Mouse (Mus musculus) forebrain, embryonic 10.5 days (tissue): ENCODE measurements at regions not wholly inside any gene's neighbourhood (a gene's known extent, or its start where the extent isn't known, plus 50 kb on each side); places are given as distances from the start of the nearest gene placed in this dataset.
A peak's percentile ranks its signal among the peaks of the same experiment; 100 is the strongest.

Source experiments
- DNase-seq: peaks from one replicate; pipeline ENCODE4 v3.0.0-alpha.2; 2017; ENCODE audit warnings: low spot score; ENCODE audit errors: extremely low spot score
- H3K27ac ChIP-seq: fragments of 300-500 bp; sonication (generic); 2 replicates; pipeline ENCODE4 v1.5.1; 2016; ENCODE audit warnings: mild to moderate bottlenecking
- H3K27me3 ChIP-seq: fragments of 300-500 bp; sonication (generic); 2 replicates; pipeline ENCODE4 v1.6.1; 2016; ENCODE audit warnings: mild to moderate bottlenecking; ENCODE audit not compliant: poor library complexity, severe bottlenecking
- H3K36me3 ChIP-seq: fragments of 300-500 bp; sonication (generic); replicated peaks from 2 replicates; pipeline ENCODE4 v1.6.1; 2016; ENCODE audit warnings: mild to moderate bottlenecking, moderate library complexity
- H3K4me1 ChIP-seq: fragments of 300-500 bp; sonication (generic); 2 replicates; pipeline ENCODE4 v1.6.1; 2016
- H3K4me3 ChIP-seq: fragments of 300-500 bp; sonication (generic); 2 replicates; pipeline ENCODE4 v1.5.1; 2016; ENCODE audit warnings: mild to moderate bottlenecking, moderate library complexity
- H3K9me3 ChIP-seq: fragments of 300-500 bp; sonication (generic); 2 replicates; pipeline ENCODE4 v1.6.1; 2016; ENCODE audit warnings: mild to moderate bottlenecking, moderate library complexity
- WGBS: fragments of 180-500 bp; shearing (Covaris S2); methylation state at CpG from one replicate; pipeline ENCODE4 v1.1.7; 2016; 5-methylcytosine and 5-hydroxymethylcytosine counted together

DNA sequence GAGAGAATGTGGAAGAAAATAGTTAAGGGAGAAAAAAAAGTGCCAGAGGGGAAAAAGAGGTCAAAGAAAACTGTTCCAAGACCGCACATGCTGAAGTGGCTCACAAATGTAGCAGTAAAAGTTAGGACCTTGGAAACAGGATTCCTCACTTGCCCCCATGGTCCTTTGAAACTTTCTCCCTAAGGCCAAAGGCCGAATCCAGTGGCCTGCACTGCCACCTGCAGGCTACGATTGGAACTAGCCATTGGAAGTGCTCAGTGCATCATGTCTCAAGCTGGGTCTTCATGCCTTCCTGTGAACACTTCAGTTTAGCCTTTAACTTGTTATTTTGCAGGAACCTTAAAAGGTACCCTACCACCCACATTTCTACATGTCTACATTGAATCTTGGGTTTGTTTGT, 56.3 kb upstream of the Mctp2 start:
- no peak overlapping the region for H3K27ac ChIP-seq
- no peaks in the 10 kb centered on the region for H3K36me3 ChIP-seq
- DNase-seq: peak; percentile 60
- no peak overlapping the region for H3K4me3 ChIP-seq
- no peaks in the 10 kb centered on the region for H3K27me3 ChIP-seq
- H3K4me1 ChIP-seq: peaks cover 8% of the 10 kb centered on the region
- no peaks in the 10 kb centered on the region for H3K9me3 ChIP-seq
- WGBS: 20% methylated on average over 3 of the region's 3 CpGs

DNA sequence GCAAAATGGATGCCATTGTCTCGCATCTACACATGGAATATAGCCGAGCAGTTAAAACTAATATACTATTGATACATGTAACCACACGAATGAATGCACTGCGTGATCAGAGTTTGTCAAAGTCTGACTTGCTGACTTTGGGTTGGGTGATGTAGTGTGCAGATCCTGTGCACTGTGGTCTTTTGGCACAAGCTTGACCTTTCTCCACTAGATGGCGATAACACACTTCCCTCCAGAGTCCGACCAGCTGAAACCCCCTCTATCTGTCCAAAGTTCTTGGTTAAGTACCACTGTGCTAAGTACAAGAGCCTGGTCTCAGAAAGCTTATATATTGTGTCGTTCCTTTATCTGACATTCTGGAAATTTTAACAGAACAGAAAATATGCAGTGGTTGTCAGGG, 84.9 kb upstream of the Mctp2 start:
- Histone ChIP-seq H3K4me3 (no peak overlapping the region), H3K36me3 (no peaks in the 10 kb centered on the region), H3K4me1 (no peaks in the 10 kb centered on the region), H3K27me3 (no peaks in the 10 kb centered on the region), H3K9me3 (no peaks in the 10 kb centered on the region), H3K27ac (no peak overlapping the region)
- WGBS: 42% methylated on average over 7 of the region's 7 CpGs
- peak; percentile 39 for DNase-seq

DNA sequence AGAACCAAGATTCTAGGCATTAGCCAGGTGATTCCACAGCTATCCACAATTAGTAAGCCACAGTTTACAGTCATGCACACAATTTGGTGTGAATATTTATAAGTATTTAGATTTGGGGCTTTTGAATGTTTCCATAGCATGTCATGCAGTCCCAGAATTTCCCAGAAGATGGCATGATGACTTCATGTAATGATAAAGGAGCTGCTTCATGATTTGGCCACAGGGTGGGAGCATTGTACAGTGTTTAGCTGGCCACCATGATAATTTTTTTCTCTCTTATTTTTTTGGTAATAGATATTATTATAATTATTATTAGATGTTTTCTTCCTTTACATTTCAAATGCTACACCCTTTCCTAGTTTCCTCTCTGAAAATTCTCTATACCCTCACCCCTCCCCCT, 93.6 kb upstream of the Mctp2 start:
- H3K9me3 ChIP-seq: no peaks in the 10 kb centered on the region
- peak; percentile 32 for DNase-seq
- no peaks in the 10 kb centered on the region for H3K27me3 ChIP-seq
- H3K4me3 ChIP-seq: no peak overlapping the region
- no peaks in the 10 kb centered on the region for H3K4me1 ChIP-seq
- no peak overlapping the region for H3K27ac ChIP-seq
- H3K36me3 ChIP-seq: no peaks in the 10 kb centered on the region

DNA sequence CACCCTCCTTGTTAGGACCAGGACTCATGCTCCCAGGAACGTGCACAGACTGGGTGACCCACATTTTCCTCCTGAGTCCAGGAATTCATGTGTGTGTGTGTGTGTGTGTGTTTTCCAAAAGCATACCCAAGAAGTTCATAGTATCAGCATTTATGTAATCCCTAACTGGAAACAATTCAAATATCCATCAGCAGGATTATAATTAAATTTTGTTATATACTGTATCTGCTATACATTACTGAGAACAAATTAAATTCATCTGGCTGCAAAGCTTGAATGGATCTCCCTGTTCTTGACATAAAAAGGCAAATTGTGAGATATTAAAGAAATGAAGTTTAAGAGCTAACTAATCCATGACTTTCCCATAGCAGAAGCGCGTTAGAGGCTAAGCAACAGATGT, 99.7 kb upstream of the Mctp2 start:
- Histone ChIP-seq H3K4me1 (no peaks in the 10 kb centered on the region), H3K27me3 (no peaks in the 10 kb centered on the region), H3K36me3 (no peaks in the 10 kb centered on the region), H3K27ac (no peak overlapping the region), H3K9me3 (no peaks in the 10 kb centered on the region), H3K4me3 (no peak overlapping the region)
- WGBS: 91% methylated on average over 3 of the region's 3 CpGs
- no peak for DNase-seq

DNA sequence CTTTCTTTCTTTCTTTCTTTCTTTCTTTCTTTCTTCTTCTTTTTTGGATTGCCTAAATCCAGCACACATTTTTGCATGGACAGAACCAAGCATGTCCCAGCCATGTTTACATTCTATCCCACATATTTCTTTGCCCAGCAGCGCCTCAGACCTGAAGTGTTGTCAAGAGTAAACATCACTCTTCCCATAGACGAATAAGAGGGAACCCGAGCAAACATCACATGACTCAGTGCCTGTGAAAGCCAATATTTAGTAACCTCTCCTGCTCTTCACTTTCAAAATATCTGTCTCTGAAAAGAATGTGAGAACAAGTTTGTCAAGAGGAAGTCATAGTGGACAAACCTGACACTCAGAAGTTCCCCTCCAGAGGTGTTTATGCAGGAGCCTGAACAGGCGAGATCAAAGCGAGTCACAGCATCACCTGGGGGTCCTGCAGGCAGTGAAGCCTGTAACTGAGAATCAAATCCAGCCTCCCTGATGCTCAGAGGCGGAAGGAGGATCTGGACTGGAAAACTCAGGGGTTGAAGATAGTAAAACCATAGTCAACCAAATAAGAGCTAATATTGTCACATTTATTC, 102.1 kb upstream of the Mctp2 start:
- Histone ChIP-seq H3K4me3 (no peak overlapping the region), H3K27ac (no peak overlapping the region), H3K36me3 (no peaks in the 10 kb centered on the region), H3K9me3 (no peaks in the 10 kb centered on the region), H3K4me1 (no peaks in the 10 kb centered on the region), H3K27me3 (no peaks in the 10 kb centered on the region)
- no peak for DNase-seq
- 75% methylated on average over 6 of the region's 6 CpGs for WGBS

DNA sequence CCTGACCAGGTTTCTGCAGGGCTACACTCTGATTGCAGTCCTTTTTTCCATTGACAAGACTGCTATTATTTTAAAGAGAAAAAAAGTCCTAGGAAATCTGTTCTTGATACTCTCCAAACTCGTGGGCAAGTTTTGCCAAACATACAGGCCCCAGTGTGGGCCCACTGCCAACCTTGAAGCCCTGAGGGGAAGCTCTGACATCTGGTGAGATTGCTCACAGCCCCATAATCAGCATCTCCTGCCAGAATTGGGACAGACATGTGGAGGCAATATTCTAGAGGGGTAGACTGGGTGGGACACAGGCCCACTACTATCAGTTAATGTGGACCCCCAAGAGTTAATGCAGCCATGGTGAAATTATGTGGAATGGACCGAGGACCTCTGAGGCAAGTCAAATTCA, 132.1 kb upstream of the Mctp2 start:
- WGBS: 65% methylated on average over 2 of the region's 2 CpGs
- H3K9me3 ChIP-seq: no peaks in the 10 kb centered on the region
- no peak for DNase-seq
- no peak overlapping the region for H3K4me3 ChIP-seq
- no peaks in the 10 kb centered on the region for H3K36me3 ChIP-seq
- no peaks in the 10 kb centered on the region for H3K4me1 ChIP-seq
- H3K27me3 ChIP-seq: no peaks in the 10 kb centered on the region
- H3K27ac ChIP-seq: no peak overlapping the region

DNA sequence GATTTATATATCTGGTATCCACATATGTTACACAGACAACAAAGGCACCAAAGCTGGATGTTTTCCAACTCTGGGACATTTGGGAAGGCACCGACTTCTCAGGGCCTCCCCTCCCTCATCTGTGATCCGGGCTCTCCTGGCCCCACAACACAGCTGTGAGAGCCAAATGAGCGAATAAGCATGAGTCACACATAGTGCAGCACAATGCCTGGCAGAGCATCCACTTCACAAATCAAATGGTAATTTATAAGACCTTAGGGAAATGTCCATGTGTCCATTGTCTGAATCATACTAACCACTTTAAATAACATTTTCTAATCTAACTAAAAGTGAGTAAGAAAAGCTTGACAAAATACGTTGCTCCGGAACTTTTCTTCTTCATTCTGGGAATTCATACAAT, 135.6 kb upstream of the Mctp2 start:
- no peaks in the 10 kb centered on the region for H3K27me3 ChIP-seq
- H3K27ac ChIP-seq: no peak overlapping the region
- 92% methylated on average over 5 of the region's 5 CpGs for WGBS
- DNase-seq: no peak
- no peaks in the 10 kb centered on the region for H3K4me1 ChIP-seq
- no peaks in the 10 kb centered on the region for H3K9me3 ChIP-seq
- no peak overlapping the region for H3K4me3 ChIP-seq
- H3K36me3 ChIP-seq: no peaks in the 10 kb centered on the region

DNA sequence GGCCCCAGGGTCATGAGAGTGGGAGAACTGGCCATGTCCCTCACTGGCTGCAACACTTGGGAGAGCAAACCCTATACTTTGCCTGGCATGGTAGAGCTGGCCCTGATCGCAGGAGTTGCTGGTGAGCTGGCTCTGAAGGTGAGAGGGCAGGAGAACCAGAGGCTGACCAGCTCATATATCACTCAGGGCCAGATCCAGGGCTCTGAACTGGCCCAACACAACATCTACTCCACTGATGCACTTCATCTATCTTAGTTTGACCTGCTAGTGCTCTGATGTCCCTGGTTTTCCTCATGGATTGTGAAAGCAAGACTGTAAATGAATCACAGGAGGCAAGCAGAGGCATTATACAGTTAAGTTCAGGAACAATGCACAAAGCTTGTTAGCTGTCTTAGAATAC, 137.6 kb upstream of the Mctp2 start:
- WGBS: 83% methylated on average over 1 of the region's 1 CpGs
- Histone ChIP-seq H3K36me3 (no peaks in the 10 kb centered on the region), H3K9me3 (no peaks in the 10 kb centered on the region), H3K27me3 (no peaks in the 10 kb centered on the region), H3K27ac (no peak overlapping the region), H3K4me3 (no peak overlapping the region), H3K4me1 (no peaks in the 10 kb centered on the region)
- DNase-seq: no peak

DNA sequence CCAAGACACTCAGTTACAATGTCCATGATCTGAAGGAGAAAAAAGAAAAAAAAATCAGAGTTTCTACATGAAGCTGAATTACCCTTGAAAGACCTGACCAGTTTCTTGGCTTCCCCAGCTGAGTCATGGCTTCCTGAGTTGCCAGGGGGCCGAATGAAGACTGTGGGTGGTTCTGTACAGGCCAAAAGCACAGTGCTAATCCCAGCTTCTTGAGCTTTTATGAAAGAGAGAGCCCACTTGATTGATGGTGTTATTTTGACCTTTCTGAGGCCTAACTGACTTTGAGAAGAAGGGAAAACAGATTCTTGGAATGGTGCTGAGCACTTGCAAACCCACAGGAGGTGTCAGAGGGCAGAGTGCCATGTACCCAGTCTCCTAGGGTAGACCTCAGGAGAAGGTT, 138.4 kb upstream of the Mctp2 start:
- WGBS: 80% methylated on average over 1 of the region's 1 CpGs
- DNase-seq: no peak

DNA sequence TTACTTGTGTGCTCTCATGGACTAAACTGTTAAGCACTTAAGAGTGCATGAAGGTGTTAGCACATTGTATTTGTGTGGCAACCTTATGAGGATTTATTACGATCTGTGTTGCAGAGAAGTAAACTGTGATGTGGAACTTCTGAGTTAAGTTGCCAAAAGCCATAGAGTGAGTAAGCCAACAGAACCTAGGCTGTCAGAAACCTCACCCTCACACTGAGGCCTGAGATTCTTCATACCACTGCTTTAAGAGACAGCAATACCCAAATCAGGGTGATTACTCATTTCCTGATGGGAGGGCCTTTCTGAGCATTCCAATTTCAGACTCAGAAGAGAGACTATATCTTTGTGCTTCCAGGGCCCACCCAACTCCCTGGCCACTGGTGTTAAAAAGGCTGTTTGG, 140.5 kb upstream of the Mctp2 start:
- WGBS: 81% methylated on average over 1 of the region's 1 CpGs
- no peak overlapping the region for H3K27ac ChIP-seq
- DNase-seq: no peak
- H3K27me3 ChIP-seq: no peaks in the 10 kb centered on the region
- no peaks in the 10 kb centered on the region for H3K9me3 ChIP-seq
- no peaks in the 10 kb centered on the region for H3K36me3 ChIP-seq
- H3K4me3 ChIP-seq: no peak overlapping the region
- H3K4me1 ChIP-seq: no peaks in the 10 kb centered on the region

More for the DNA sequence above, 138.4 kb upstream of the Mctp2 start:
- Histone ChIP-seq H3K4me3 (no peak overlapping the region), H3K9me3 (no peaks in the 10 kb centered on the region), H3K36me3 (no peaks in the 10 kb centered on the region), H3K27me3 (no peaks in the 10 kb centered on the region), H3K4me1 (no peaks in the 10 kb centered on the region), H3K27ac (no peak overlapping the region)

DNA sequence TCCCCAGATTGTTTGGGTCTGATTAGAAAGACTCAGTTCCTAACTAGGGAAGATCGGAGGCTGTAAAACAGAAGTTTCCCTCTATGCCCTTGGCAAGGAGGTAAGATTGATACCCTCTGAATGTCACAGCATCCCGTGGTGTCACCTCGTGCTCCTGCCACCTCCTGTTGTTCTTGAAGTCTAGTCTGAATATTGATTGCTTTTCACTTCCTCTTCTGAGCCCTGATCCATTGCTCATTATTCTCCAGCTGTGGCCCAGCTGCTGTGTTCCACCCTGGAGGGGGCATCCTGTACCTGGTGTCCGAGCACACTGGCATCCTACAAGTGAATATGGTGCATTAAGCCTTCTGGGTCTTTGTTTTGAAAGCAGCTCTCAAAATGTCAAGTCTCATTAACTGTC, 156.6 kb upstream of the Mctp2 start:
- Histone ChIP-seq H3K36me3 (no peaks in the 10 kb centered on the region), H3K9me3 (no peaks in the 10 kb centered on the region), H3K27ac (no peak overlapping the region), H3K4me3 (no peak overlapping the region), H3K27me3 (no peaks in the 10 kb centered on the region), H3K4me1 (no peaks in the 10 kb centered on the region)
- WGBS: 88% methylated on average over 4 of the region's 4 CpGs
- no peak for DNase-seq

DNA sequence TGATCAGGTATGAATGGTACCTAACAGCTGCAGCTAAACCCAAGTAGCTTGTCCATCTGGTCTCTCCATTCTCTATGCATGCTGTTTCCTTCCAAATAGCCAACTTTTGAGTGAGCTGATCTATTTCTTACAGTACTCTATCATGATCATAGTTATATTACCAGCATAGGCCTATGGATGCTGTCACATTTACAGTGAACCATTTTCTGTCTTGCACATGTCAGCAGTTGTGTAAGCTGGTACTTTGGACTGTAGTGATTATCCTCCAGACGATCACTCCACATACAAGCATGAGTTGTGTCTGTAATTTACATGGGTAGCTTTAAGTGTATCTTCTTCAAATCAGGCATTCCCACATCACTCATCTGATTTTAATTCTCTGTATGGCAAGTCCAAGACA, 158.2 kb upstream of the Mctp2 start:
- no peak overlapping the region for H3K27ac ChIP-seq
- H3K36me3 ChIP-seq: no peaks in the 10 kb centered on the region
- no peaks in the 10 kb centered on the region for H3K4me1 ChIP-seq
- WGBS: 93% methylated on average over 1 of the region's 1 CpGs
- no peak overlapping the region for H3K4me3 ChIP-seq
- no peaks in the 10 kb centered on the region for H3K9me3 ChIP-seq
- no peak for DNase-seq
- no peaks in the 10 kb centered on the region for H3K27me3 ChIP-seq

DNA sequence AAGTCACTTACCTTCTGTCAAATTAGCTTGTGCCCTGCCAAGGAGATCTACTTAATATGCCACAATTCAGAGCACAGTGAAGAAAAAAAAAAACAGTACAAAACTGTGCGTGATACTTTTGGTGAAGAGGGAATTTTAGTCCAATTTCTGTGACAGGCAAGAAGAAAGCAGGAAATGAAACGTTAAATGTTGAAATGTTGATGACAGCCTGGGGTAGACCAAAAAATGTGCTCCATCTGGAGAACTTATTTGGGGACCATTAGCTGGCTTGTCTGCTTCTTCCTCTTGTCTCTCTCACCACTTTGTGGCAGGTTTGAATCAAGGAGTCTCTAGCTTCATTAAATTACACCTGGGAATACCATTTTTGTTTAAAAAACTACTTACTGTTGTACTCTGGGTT, 163.3 kb upstream of the Mctp2 start:
- Histone ChIP-seq H3K27me3 (no peaks in the 10 kb centered on the region), H3K36me3 (no peaks in the 10 kb centered on the region), H3K27ac (no peak overlapping the region), H3K4me1 (no peaks in the 10 kb centered on the region), H3K4me3 (no peak overlapping the region), H3K9me3 (no peaks in the 10 kb centered on the region)
- WGBS: 89% methylated on average over 2 of the region's 2 CpGs
- no peak for DNase-seq

DNA sequence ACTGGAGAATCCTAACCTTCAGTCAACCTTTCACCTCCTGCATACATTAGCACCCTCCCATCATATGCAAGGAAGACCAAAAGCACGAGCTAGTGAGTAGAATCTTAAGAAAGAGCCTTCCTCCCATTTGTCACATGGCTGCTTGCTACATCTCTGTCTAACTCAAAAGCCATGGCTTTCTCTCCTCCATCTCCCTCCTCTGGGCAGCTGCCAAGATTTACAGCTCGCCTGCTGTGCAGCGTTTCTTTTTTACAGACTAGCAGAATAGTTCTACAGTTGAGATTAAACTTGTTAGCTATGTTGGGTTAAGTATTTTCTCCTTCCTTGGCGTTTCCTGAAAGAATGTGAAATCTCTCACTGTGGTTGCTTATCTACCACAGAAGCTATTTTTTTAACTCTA, 168.3 kb upstream of the Mctp2 start:
- 74% methylated on average over 4 of the region's 4 CpGs for WGBS
- DNase-seq: no peak

More for the DNA sequence above, 168.3 kb upstream of the Mctp2 start:
- Histone ChIP-seq H3K4me1 (no peaks in the 10 kb centered on the region), H3K36me3 (no peaks in the 10 kb centered on the region), H3K27me3 (no peaks in the 10 kb centered on the region), H3K27ac (no peak overlapping the region), H3K4me3 (no peak overlapping the region), H3K9me3 (no peaks in the 10 kb centered on the region)
